Mouse (Mus musculus): Measurements from ENCODE around the gene Olfr1509.
"Not testable (repeated sequence)": the region's sequence is repeated elsewhere in the genome, so short reads cannot be mapped to it uniquely, and the experiment has no call there.

Olfr1509 gene

GRCm38 (mm10) chr14:52442690-52443089 is at the start of gene Olfr1509:
Gene Olfr1509, plus strand, starts transcription at chr14:52442990.
- DNase-seq (ENCODE audit: low spot score in 2 of 2) = no peak

- DNase-seq (ENCODE audit: low spot score in 2 of 2) = no peak
Measured at GRCm38 (mm10) chr14:52397279-52397678, 45.5 kb upstream of the Olfr1509 start, which contains the start of gene Olfr1511. Gene Olfr1511, minus strand, starts transcription at chr14:52397379.

GRCm38 (mm10) chr14:52410142-52410919 is 32.5 kb upstream of the Olfr1509 start:
- not testable (repeated sequence) for DNase-seq (ENCODE audit: low spot score in 2 of 2)

- no peak for DNase-seq (ENCODE audit: low spot score in 2 of 2)
Measured at GRCm38 (mm10) chr14:52414273-52414672, 28.5 kb upstream of the Olfr1509 start, which contains the start of gene Olfr1510. Gene Olfr1510, minus strand, starts transcription at chr14:52414373.

GRCm38 (mm10) chr14:52427686-52428085 is 15.1 kb upstream of the Olfr1509 start:
- no peak for DNase-seq (ENCODE audit: low spot score in 2 of 2)

- DNase-seq (ENCODE audit: low spot score in 2 of 2) = no peak
Measured at GRCm38 (mm10) chr14:52451138-52451537, 8.3 kb downstream of the Olfr1509 start.

- no peak for DNase-seq (ENCODE audit: low spot score in 2 of 2)
Measured at GRCm38 (mm10) chr14:52461928-52462327, 19.1 kb downstream of the Olfr1509 start.

GRCm38 (mm10) chr14:52465738-52466137 is 22.9 kb downstream of the Olfr1509 start:
- DNase-seq (ENCODE audit: low spot score in 2 of 2) = no peak

- DNase-seq (ENCODE audit: low spot score in 2 of 2) = no peak
Measured at GRCm38 (mm10) chr14:52467395-52467794, 24.6 kb downstream of the Olfr1509 start, which contains the start of gene Olfr1508. Gene Olfr1508, minus strand, starts transcription at chr14:52467495.

GRCm38 (mm10) chr14:52495516-52495915 is 52.7 kb downstream of the Olfr1509 start, which contains the start of gene Olfr1507:
Gene Olfr1507, minus strand, starts transcription at chr14:52495749.
- no peak for DNase-seq (ENCODE audit: low spot score in 2 of 2)

Data from urinary bladder, postnatal 4 days (tissue).